Mouse (Mus musculus) ES-E14 (cell line): Measurements from ENCODE around the gene Foxo3.

ENCODE experiments used
- MAFK ChIP-seq: IDR thresholded peaks from 2 replicates; pipeline ENCODE4 v1.6.1; 2014; ENCODE audit warnings: mild to moderate bottlenecking, low read depth, low read length, inconsistent platforms; ENCODE audit not compliant: insufficient read depth
- ZC3H11A ChIP-seq: IDR thresholded peaks from 2 replicates; pipeline ENCODE4 v1.6.1; 2012; ENCODE audit warnings: low read depth, mild to moderate bottlenecking, inconsistent platforms, low read length, borderline replicate concordance
- ZNF384 ChIP-seq: IDR thresholded peaks from 2 replicates; pipeline ENCODE4 v1.6.1; 2012; ENCODE audit warnings: low read depth, low read length, inconsistent platforms

- TF ChIP-seq ZC3H11A (no peak), ZNF384 (no peak), MAFK (no peak)
These were observed 126.8 kb downstream of the Foxo3 start for GRCm38 (mm10) chr10:42149767-42150166.
